Mouse (Mus musculus): ENCODE measurements at regions not wholly inside any gene's neighbourhood (a gene's known extent, or its start where the extent isn't known, plus 50 kb on each side); places are given as distances from the start of the nearest gene placed in this dataset.

DNA sequence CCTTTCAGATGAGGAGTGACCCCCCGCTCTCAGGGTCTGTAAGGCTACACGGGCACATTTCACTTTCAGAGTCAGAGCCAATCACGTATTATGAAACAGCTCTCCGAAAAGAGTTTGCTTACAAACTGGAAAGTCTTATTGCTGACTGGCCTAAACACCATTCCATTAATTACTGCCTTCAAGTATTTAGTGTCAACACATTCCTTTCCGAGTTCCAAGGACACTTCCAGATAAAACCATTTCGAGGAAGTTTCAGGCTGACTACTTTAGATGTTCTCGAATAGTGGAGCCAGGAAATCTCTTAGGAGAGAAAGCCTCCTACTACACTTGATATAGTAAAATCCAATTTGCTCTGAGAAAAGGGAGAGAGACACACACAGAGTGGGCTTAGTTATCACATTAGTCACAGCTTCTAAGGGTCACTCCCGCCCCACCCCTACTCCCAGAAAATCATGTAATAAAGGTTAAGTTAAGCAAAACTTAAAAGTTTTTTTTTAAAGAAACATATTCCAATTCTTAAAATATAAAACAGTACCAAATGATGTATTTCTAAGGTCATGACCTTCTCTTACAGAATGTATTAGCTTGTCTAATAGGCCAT, 136.3 kb upstream of the Gm4301 start:
- no peak overlapping the region for H3K9ac ChIP-seq (ENCODE audit: low read length)
- H3K36me3 ChIP-seq (ENCODE audit: control insufficient read depth, insufficient read depth, low read length): no peaks in the 10 kb centered on the region
- WGBS: 63% methylated on average over 8 of the region's 8 CpGs
- no peak overlapping the region for H3K4me2 ChIP-seq (ENCODE audit: low read depth)
- no peaks in the 10 kb centered on the region for H3K4me1 ChIP-seq (ENCODE audit: control insufficient read depth, insufficient read depth, low read length)
- H3K4me3 ChIP-seq (ENCODE audit: low read depth, low read length): no peak overlapping the region
- no peaks in the 10 kb centered on the region for H3K9me3 ChIP-seq (ENCODE audit: control insufficient read depth, low read length)
- no peak overlapping the region for H3K27ac ChIP-seq (ENCODE audit: low read depth, low read length)
- no peaks in the 10 kb centered on the region for H3K27me3 ChIP-seq (ENCODE audit: control insufficient read depth, insufficient read depth, low read length)
- DNase-seq (ENCODE audit: low spot score): no peak
- no peak for ATAC-seq (ENCODE audit: insufficient read depth, low FRiP score, low TSS enrichment)

DNA sequence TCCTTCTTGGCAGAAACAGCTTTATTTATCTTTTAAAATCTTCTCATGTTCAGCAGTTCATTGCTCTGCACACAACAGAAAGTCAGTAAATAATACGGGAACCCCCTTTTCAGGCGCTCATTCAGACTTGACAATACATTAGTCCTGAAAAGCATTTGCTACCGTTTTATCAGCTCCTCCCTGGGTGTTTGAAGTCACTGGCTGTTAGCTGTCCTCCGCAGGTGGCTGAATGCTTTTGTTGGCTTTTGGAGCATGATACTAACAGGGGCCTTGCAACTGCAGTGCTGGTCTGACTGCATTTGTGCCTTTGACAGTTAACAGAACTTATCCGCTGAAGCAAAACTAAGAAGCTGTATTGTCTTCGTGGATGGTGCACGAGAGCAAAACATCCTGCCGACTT, 135.0 kb upstream of the Gm4301 start:
- 13% methylated on average over 8 of the region's 8 CpGs for WGBS
- no peaks in the 10 kb centered on the region for H3K36me3 ChIP-seq (ENCODE audit: control insufficient read depth, insufficient read depth, low read length)
- no peaks in the 10 kb centered on the region for H3K9me3 ChIP-seq (ENCODE audit: control insufficient read depth, low read length)
- no peak overlapping the region for H3K9ac ChIP-seq (ENCODE audit: low read length)
- H3K4me3 ChIP-seq (ENCODE audit: low read depth, low read length): no peak overlapping the region
- ATAC-seq (ENCODE audit: insufficient read depth, low FRiP score, low TSS enrichment): no peak
- H3K27me3 ChIP-seq (ENCODE audit: control insufficient read depth, insufficient read depth, low read length): no peaks in the 10 kb centered on the region
- H3K27ac ChIP-seq (ENCODE audit: low read depth, low read length): no peak overlapping the region
- no peaks in the 10 kb centered on the region for H3K4me1 ChIP-seq (ENCODE audit: control insufficient read depth, insufficient read depth, low read length)
- H3K4me2 ChIP-seq (ENCODE audit: low read depth): no peak overlapping the region
- DNase-seq (ENCODE audit: low spot score): peak; percentile 29

DNA sequence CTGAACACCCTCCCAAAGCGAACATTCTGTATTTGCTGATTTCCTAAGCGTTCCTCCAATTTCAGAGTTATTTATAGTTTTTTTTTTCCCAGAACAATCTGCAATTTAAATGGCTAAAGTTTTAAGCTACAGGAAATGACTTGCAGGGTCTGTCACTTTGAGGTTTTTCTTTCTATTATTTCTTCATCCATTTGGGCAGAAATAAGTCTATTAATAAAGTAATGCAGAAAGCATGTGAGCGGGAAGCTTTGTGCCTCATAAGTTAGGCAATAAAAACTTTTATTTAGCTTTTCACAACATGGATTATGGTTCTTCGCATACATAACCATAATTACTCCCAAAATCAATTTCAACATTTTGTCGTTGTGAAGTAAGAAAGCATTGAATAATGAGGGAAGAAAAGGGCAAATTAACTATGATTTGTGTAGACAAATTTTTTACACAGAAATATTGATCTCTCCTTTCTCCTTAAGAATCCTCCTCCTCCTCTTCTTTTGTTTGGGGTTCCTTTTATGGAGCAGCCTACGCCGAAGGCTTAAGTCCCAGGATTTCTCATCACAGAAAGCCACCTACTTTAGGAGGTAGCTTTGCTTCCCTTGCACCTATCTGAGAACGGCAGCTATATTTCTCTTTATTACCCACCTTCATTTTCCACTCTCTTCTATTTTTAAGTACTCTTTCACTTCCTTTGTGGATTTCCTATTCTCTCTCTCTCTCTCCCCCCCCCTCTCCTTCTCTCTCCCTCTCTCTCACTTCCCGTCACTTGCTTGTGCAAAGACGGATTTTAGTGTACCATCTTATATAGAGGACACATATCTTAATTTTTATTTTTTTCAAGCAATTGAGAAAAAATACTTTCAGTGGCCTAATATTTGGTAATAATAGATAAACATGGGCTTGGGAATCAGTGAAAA, 128.6 kb upstream of the Gm4301 start:
- Histone ChIP-seq H3K9me3 (ENCODE audit: control insufficient read depth, low read length) (no peaks in the 10 kb centered on the region), H3K27me3 (ENCODE audit: control insufficient read depth, insufficient read depth, low read length) (no peaks in the 10 kb centered on the region), H3K27ac (ENCODE audit: low read depth, low read length) (no peak overlapping the region), H3K4me3 (ENCODE audit: low read depth, low read length) (no peak overlapping the region), H3K9ac (ENCODE audit: low read length) (no peak overlapping the region), H3K4me2 (ENCODE audit: low read depth) (no peak overlapping the region), H3K4me1 (ENCODE audit: control insufficient read depth, insufficient read depth, low read length) (no peaks in the 10 kb centered on the region), H3K36me3 (ENCODE audit: control insufficient read depth, insufficient read depth, low read length) (no peaks in the 10 kb centered on the region)
- no peak for DNase-seq (ENCODE audit: low spot score)
- no peak for ATAC-seq (ENCODE audit: insufficient read depth, low FRiP score, low TSS enrichment)
- WGBS: 88% methylated on average over 10 of the region's 10 CpGs

DNA sequence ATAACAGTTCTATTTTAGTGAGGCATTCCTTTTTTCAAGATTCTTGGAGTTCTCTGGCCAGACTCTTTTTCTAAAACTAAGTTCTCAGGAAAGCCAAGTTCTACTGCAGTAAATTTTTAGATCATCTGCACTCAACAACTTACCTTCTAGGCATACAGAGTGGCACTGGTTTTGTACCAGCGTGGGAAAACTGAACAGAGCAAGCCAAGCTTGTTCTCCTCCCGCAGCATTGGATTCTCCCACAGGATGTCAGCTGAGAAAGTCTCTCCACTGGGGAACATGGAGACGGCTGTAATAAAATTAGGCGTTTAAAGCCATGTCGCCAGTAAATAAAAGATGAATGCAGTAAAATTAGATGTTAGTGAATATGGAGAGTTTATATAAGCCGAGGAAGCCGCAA, 124.8 kb upstream of the Gm4301 start:
- DNase-seq (ENCODE audit: low spot score) (no peak), ATAC-seq (ENCODE audit: insufficient read depth, low FRiP score, low TSS enrichment) (no peak)
- Histone ChIP-seq H3K9me3 (ENCODE audit: control insufficient read depth, low read length) (no peaks in the 10 kb centered on the region), H3K4me3 (ENCODE audit: low read depth, low read length) (no peak overlapping the region), H3K27me3 (ENCODE audit: control insufficient read depth, insufficient read depth, low read length) (no peaks in the 10 kb centered on the region), H3K36me3 (ENCODE audit: control insufficient read depth, insufficient read depth, low read length) (no peaks in the 10 kb centered on the region), H3K4me1 (ENCODE audit: control insufficient read depth, insufficient read depth, low read length) (no peaks in the 10 kb centered on the region), H3K9ac (ENCODE audit: low read length) (no peak overlapping the region), H3K4me2 (ENCODE audit: low read depth) (no peak overlapping the region), H3K27ac (ENCODE audit: low read depth, low read length) (no peak overlapping the region)
- 78% methylated on average over 7 of the region's 7 CpGs for WGBS

DNA sequence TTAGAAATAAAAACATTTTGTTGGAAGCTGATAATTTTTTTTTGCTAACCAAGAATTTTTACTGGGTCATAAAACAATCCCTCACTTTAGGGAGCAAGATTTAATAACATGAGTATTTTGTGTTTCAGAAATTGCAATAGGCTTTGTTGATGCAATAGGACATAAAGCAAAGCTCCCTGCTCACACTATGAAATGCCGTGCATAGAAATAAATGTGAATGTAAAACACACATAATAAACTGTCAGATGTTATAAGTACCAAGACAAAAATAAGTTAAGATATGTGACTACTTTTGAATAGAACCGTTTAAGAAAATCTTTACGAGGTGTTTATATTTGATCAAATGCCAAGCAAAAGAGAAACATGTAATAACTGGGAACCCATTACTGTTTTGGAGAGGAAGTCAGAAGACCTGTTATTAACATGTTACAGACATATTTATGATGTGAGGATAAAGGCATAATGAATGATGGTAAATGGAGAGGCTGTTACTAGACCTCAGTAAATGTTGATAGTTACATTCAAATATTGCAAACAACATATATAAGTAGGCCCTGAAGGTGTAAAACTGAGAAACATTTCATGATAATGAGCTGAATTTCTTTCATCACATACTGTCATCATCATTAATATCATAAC, 110.9 kb upstream of the Gm4301 start:
- DNase-seq (ENCODE audit: low spot score) (no peak), ATAC-seq (ENCODE audit: insufficient read depth, low FRiP score, low TSS enrichment) (no peak)
- H3K4me2 ChIP-seq (ENCODE audit: low read depth): no peak overlapping the region
- no peak overlapping the region for H3K27ac ChIP-seq (ENCODE audit: low read depth, low read length)
- H3K36me3 ChIP-seq (ENCODE audit: control insufficient read depth, insufficient read depth, low read length): no peaks in the 10 kb centered on the region
- no peak overlapping the region for H3K4me3 ChIP-seq (ENCODE audit: low read depth, low read length)
- 92% methylated on average over 3 of the region's 3 CpGs for WGBS
- H3K9me3 ChIP-seq (ENCODE audit: control insufficient read depth, low read length): no peaks in the 10 kb centered on the region
- no peaks in the 10 kb centered on the region for H3K4me1 ChIP-seq (ENCODE audit: control insufficient read depth, insufficient read depth, low read length)
- H3K27me3 ChIP-seq (ENCODE audit: control insufficient read depth, insufficient read depth, low read length): no peaks in the 10 kb centered on the region
- no peak overlapping the region for H3K9ac ChIP-seq (ENCODE audit: low read length)

DNA sequence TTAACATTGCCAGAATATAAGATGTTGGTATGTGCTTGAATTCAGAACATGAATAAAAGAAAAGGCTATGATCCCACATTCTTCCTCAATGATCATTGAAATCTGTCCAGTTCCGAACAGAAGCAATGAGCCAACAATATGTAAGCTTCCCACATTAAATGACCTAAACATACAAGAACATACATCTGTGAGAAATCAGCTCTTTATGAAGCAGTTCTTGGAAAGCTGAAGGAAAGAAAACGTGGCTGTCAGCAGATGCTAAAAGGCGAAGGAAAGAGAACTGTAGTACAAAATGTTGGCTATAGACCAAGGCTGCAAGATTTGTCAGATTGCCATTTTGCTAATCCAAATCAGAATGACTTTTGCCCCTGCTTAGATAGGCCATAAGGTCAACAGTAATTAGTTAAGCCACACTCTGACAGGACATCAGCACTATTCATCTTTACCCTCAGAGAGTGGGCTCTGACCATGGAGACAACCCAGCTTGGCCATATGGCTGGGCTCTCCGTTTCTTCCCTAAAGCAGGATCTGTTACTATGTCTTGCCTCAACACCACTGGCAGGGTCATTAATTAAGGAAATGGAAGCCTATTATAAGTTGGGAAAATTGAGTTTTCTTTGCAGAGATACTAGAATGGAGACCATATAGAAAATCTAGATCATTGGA, 76.1 kb upstream of the Gm4301 start:
- Histone ChIP-seq H3K27ac (ENCODE audit: low read depth, low read length) (no peak overlapping the region), H3K4me1 (ENCODE audit: control insufficient read depth, insufficient read depth, low read length) (no peaks in the 10 kb centered on the region), H3K9ac (ENCODE audit: low read length) (no peak overlapping the region), H3K27me3 (ENCODE audit: control insufficient read depth, insufficient read depth, low read length) (no peaks in the 10 kb centered on the region), H3K9me3 (ENCODE audit: control insufficient read depth, low read length) (no peaks in the 10 kb centered on the region), H3K36me3 (ENCODE audit: control insufficient read depth, insufficient read depth, low read length) (no peaks in the 10 kb centered on the region), H3K4me2 (ENCODE audit: low read depth) (no peak overlapping the region), H3K4me3 (ENCODE audit: low read depth, low read length) (no peak overlapping the region)
- no peak for ATAC-seq (ENCODE audit: insufficient read depth, low FRiP score, low TSS enrichment)
- DNase-seq (ENCODE audit: low spot score): no peak
- 80% methylated on average over 4 of the region's 4 CpGs for WGBS

DNA sequence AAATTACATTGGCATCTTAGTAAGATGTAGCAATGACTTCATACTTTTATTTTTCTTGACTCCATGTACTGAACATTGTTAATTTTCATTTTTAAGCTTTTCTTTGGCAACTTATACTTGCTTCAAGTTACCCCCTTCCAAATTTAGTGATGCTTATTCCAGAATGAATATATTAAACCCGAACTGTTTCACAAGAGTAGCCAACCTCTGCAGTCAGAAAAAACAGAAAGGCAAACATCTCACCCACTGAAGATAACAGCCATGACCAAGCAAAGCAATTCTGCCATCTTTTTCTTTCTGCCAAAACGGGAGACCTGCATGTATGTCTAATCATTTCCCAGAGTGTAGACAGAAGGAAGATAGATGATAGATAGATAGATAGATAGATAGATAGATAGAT, 72.0 kb upstream of the Gm4301 start:
- Histone ChIP-seq H3K4me3 (ENCODE audit: low read depth, low read length) (no peak overlapping the region), H3K4me2 (ENCODE audit: low read depth) (no peak overlapping the region), H3K27me3 (ENCODE audit: control insufficient read depth, insufficient read depth, low read length) (no peaks in the 10 kb centered on the region), H3K36me3 (ENCODE audit: control insufficient read depth, insufficient read depth, low read length) (no peaks in the 10 kb centered on the region), H3K27ac (ENCODE audit: low read depth, low read length) (no peak overlapping the region), H3K4me1 (ENCODE audit: control insufficient read depth, insufficient read depth, low read length) (no peaks in the 10 kb centered on the region), H3K9ac (ENCODE audit: low read length) (no peak overlapping the region), H3K9me3 (ENCODE audit: control insufficient read depth, low read length) (no peaks in the 10 kb centered on the region)
- WGBS: 49% methylated on average over 2 of the region's 2 CpGs
- no peak for ATAC-seq (ENCODE audit: insufficient read depth, low FRiP score, low TSS enrichment)
- DNase-seq (ENCODE audit: low spot score): no peak

DNA sequence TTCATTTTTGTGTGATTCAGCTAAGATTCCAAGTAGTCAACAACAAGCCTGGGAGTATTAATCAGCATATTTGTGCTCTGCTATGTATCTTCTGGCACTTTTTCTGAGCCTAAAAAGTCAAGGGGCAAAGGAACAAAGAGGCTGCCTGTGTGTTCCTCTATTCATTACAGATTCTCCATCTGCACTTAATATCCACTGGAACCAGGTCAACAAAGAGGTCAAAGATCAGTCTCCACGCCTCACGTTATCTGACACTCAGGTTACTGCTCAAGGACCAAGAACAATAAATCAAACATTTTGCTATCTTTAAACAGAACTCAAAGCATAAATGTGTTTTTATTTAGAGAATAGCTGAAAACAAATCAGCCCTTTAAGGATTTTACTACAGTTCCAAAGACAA, 71.4 kb upstream of the Gm4301 start:
- H3K36me3 ChIP-seq (ENCODE audit: control insufficient read depth, insufficient read depth, low read length): no peaks in the 10 kb centered on the region
- no peak overlapping the region for H3K4me2 ChIP-seq (ENCODE audit: low read depth)
- ATAC-seq (ENCODE audit: insufficient read depth, low FRiP score, low TSS enrichment): no peak
- 12% methylated on average over 2 of the region's 2 CpGs for WGBS
- no peak overlapping the region for H3K27ac ChIP-seq (ENCODE audit: low read depth, low read length)
- no peaks in the 10 kb centered on the region for H3K9me3 ChIP-seq (ENCODE audit: control insufficient read depth, low read length)
- H3K4me3 ChIP-seq (ENCODE audit: low read depth, low read length): no peak overlapping the region
- no peak overlapping the region for H3K9ac ChIP-seq (ENCODE audit: low read length)
- no peaks in the 10 kb centered on the region for H3K27me3 ChIP-seq (ENCODE audit: control insufficient read depth, insufficient read depth, low read length)
- no peak for DNase-seq (ENCODE audit: low spot score)
- no peaks in the 10 kb centered on the region for H3K4me1 ChIP-seq (ENCODE audit: control insufficient read depth, insufficient read depth, low read length)
